Mouse (Mus musculus) intestine, embryonic 15.5 days (tissue): ENCODE measurements around the gene Pgrmc2. TPM values are rescaled to one million over a fixed set of nuclear protein-coding genes. Genes with fewer than 3 reads are reported as not detected.

Experiments used
- ATAC-seq: fragments of 200-750 bp; cut with Nextera tagmentation; 2 replicates; pipeline ENCODE4 v1.8.0; 2017; ENCODE audit warnings: moderate TSS enrichment, moderate library complexity
- H3K27ac ChIP-seq: fragments of 300-500 bp; sonication (generic); 2 replicates; pipeline ENCODE4 v1.5.1; 2015; ENCODE audit warnings: mild to moderate bottlenecking, inconsistent platforms
- H3K27me3 ChIP-seq: fragments of 300-500 bp; sonication (generic); replicated peaks from 2 replicates; pipeline ENCODE4 v1.6.1; 2015; ENCODE audit warnings: inconsistent platforms
- H3K36me3 ChIP-seq: fragments of 300-500 bp; sonication (generic); 2 replicates; pipeline ENCODE4 v1.6.1; 2015; ENCODE audit warnings: inconsistent platforms
- H3K4me1 ChIP-seq: fragments of 300-500 bp; sonication (generic); replicated peaks from 2 replicates; pipeline ENCODE4 v1.6.1; 2015; ENCODE audit warnings: inconsistent platforms
- H3K4me2 ChIP-seq: fragments of 300-500 bp; sonication (generic); replicated peaks from 2 replicates; pipeline ENCODE4 v1.6.1; 2015; ENCODE audit warnings: mild to moderate bottlenecking, inconsistent platforms
- H3K4me3 ChIP-seq: fragments of 300-500 bp; sonication (generic); replicated peaks from 2 replicates; pipeline ENCODE4 v1.5.1; 2015; ENCODE audit warnings: inconsistent platforms
- H3K9ac ChIP-seq: fragments of 300-500 bp; sonication (generic); 2 replicates; pipeline ENCODE4 v1.6.1; 2015; ENCODE audit warnings: inconsistent platforms
- H3K9me3 ChIP-seq: fragments of 300-500 bp; sonication (generic); 2 replicates; pipeline ENCODE4 v1.6.1; 2016; ENCODE audit warnings: inconsistent platforms
- WGBS: fragments of 180-500 bp; shearing (Covaris S2); methylation state at CpG from one replicate; pipeline ENCODE4 v1.1.7; 2015; 5-methylcytosine and 5-hydroxymethylcytosine counted together
- polyA plus RNA-seq: library from polyadenylated mRNA; unstranded; fragments of >200 nt; fragmentation: Nextera tagmentation; extraction: Ambion mirVana; gene quantifications from 2 replicates; pipeline ENCODE4 v1.2.1, GENCODE M21; 2015

Gene Pgrmc2
- polyA plus RNA-seq, 1 experiment from 2014 or later, result 60.8 TPM

GRCm38 (mm10) chr3:41021980-41022379 lies 60.9 kb downstream of the Pgrmc2 start:
- no peak overlapping the region for H3K4me3 ChIP-seq
- H3K9me3 ChIP-seq, result no peaks in the 10 kb centered on the region
- no peaks in the 10 kb centered on the region for H3K27me3 ChIP-seq
- no peak for ATAC-seq
- WGBS, result 74% methylated on average over 6 of the region's 6 CpGs
- no peak overlapping the region for H3K4me2 ChIP-seq
- H3K27ac ChIP-seq, result no peak overlapping the region
- H3K9ac ChIP-seq, result no peak overlapping the region
- no peaks in the 10 kb centered on the region for H3K4me1 ChIP-seq
- H3K36me3 ChIP-seq, result no peaks in the 10 kb centered on the region

- WGBS, result 86% methylated on average over 7 of the region's 7 CpGs
- no peak overlapping the region for H3K4me3 ChIP-seq
- no peak for ATAC-seq
- no peaks in the 10 kb centered on the region for H3K36me3 ChIP-seq
- H3K4me2 ChIP-seq, result no peak overlapping the region
- H3K9ac ChIP-seq, result no peak overlapping the region
- H3K9me3 ChIP-seq, result no peaks in the 10 kb centered on the region
- H3K4me1 ChIP-seq, result no peaks in the 10 kb centered on the region
- H3K27me3 ChIP-seq, result no peaks in the 10 kb centered on the region
- H3K27ac ChIP-seq, result no peak overlapping the region
Observed at GRCm38 (mm10) chr3:41020687-41021086, 62.2 kb downstream of the Pgrmc2 start.

GRCm38 (mm10) chr3:41018022-41018608 lies 64.7 kb downstream of the Pgrmc2 start:
- Histone ChIP-seq H3K4me1 (no peaks in the 10 kb centered on the region), H3K4me2 (no peak overlapping the region), H3K27ac (no peak overlapping the region), H3K9ac (no peak overlapping the region), H3K36me3 (no peaks in the 10 kb centered on the region), H3K9me3 (no peaks in the 10 kb centered on the region), H3K27me3 (no peaks in the 10 kb centered on the region), H3K4me3 (no peak overlapping the region)
- no peak for ATAC-seq
- 54% methylated on average over 3 of the region's 3 CpGs for WGBS

Other genes with a start within 250 kb of the Pgrmc2 start
- 5.2 and 6.1 TPM in 2 replicates for gene Mfsd8, start 236.2 kb downstream of the Pgrmc2 start, polyA plus RNA-seq
- gene Abhd18, start 236.1 kb downstream of the Pgrmc2 start, polyA plus RNA-seq, result 8.1 and 8.9 TPM in 2 replicates
- 0.09 and 0.29 TPM in 2 replicates for gene 1700034I23Rik, start 180.5 kb downstream of the Pgrmc2 start, polyA plus RNA-seq
- gene Larp1b, start 133.2 kb downstream of the Pgrmc2 start, polyA plus RNA-seq, result 10.4 and 14.0 TPM in 2 replicates